Mouse (Mus musculus): ENCODE measurements around the gene Tpm4.

DNA sequence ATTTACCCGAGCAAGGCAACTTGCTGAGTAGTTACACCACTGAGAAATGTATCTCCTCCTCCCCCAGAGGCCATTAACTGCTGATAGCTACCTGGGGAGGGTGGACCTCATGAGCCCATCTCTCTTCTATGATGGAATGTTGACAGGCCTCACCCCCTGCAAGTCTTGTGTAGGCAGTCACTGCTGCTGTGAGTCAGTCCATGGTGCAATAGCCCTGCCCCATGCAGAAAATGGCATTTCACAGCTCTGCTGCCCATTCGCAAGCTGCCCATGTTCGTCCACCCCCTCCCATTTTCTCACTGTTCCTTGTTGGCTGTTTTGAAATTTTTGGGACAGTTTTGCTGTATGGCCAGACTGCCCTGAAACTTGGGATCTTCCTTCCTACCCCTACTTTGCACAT, 10.7 kb downstream of the Tpm4 start:
- TF ChIP-seq EP300 (IDR thresholded peaks at IDR 0.05; ENCODE audit: low read depth) (no peak), CTCF (IDR thresholded peaks at IDR 0.05; ENCODE audit: low read depth) (no peak)
